Mouse (Mus musculus): Measurements from ENCODE around the gene Opcml.
A peak's percentile ranks its signal among the peaks of the same experiment; 100 is the strongest.

Gene Opcml

DNA sequence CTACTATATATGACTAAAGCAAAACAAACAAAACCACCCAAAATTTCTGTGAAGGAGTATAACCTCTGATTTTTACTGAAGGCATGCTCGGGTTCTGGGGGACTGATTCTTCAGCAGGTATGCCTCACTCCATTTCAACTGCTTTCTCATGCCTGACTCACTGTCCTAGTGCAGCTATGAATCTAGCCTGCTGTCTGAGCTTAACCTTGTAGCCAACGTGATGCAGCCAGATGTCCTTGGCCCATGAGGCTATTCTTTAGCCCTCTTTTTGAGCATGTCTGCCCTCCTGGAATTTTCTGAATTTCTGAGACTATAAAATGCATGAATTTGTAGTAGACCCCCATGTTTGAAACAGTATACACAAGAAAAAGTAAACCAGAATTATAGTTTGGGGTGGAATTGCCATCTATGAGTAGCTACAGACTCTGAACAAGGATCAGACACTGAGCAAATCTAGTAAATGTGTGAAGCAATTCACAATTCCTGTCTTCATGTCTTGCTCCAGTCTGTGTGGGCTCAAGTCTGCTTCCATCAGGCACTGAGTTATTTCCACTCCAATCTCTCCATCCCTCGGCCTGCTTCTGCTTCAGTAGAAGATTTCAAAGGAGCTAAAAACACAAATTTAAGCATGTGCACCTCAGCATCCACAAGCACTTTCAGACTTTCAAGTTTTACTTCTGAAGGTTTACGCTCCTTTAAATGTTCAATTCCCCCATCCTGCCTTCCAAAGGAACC is 528.6 kb downstream of the Opcml start:
- no peak for DNase-seq (ENCODE audit: low spot score in 2 of 2)

DNA sequence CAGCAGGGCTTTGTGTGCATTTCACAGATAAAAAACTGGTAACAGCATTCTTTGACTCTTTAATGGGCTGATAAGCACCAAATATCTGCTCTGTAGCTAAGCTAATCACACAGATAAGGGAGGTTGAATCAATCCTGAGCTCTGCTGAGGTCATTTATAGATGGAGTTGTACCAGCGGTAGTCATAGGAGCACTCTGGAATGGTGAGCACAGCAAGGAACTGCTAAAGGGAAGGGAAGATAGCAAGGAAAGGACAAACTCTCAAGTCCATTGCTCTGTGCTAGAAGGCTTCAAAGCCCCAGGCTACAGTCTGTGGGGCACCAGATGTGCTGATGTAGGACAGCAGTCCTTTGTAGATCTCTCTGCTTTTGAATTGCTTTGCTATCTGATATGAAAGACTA is 529.2 kb downstream of the Opcml start:
- DNase-seq (ENCODE audit: low spot score in 2 of 2), result no peak

DNA sequence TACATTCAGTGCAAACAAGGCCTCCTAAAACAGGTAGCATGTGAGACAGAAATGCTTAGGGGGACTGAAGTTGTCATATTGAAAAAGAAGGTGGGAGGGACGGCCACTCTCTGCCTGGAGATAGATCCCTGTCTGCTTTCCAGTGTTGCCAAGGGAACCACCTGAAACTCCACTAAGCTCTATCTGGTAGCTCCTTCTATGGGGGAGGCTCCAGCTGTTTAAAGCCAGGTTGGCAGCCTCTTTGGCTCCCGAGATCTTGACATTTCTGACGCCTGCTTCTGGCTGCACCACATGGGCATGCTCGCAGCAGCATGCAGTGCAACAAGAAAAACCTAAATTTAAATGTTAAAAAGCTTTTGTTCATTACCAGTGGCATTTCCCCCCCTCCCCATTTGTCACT is 537.4 kb downstream of the Opcml start:
- peak; percentile 30 to 52 for DNase-seq (ENCODE audit: low spot score in 2 of 2)

DNA sequence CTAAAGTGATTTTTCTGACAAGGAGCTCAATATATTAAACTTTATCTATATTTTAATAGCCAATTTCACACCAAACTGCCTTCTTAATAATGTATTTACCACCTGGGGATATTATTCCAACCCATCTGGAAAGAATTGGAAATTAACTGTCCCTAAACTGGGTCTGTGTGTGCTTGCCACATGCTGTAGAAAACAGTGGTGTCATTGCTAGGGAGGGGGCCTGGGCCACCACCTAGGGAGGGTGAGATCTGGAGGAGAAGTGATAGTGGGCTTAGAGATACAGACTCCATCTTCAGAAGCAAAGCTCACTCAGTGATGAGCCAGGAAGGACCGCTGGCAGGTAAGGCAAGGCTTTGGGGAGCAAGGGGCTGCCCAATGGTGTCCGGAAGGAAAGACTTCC is 537.9 kb downstream of the Opcml start:
- no peak for DNase-seq (ENCODE audit: low spot score in 2 of 2)

DNA sequence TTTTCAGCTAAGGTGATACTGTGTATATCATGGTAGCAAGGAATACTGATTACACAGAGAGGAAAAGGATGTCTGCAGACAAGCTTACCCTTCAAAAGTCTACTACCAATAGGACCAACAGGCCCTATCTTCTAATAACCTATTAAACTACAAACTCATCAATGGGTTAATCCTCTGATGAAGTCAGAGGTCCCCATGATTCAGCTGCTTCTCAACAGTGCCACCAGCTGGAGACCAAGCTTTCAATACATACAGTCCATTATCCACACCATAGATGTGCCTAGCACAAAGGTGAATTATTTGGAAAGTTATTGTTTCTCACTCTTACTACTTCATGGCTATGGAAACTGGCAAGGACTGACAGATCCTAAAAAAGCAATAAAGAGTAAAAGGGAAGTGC is 538.9 kb downstream of the Opcml start:
- DNase-seq (ENCODE audit: low spot score in 2 of 2), result no peak

DNA sequence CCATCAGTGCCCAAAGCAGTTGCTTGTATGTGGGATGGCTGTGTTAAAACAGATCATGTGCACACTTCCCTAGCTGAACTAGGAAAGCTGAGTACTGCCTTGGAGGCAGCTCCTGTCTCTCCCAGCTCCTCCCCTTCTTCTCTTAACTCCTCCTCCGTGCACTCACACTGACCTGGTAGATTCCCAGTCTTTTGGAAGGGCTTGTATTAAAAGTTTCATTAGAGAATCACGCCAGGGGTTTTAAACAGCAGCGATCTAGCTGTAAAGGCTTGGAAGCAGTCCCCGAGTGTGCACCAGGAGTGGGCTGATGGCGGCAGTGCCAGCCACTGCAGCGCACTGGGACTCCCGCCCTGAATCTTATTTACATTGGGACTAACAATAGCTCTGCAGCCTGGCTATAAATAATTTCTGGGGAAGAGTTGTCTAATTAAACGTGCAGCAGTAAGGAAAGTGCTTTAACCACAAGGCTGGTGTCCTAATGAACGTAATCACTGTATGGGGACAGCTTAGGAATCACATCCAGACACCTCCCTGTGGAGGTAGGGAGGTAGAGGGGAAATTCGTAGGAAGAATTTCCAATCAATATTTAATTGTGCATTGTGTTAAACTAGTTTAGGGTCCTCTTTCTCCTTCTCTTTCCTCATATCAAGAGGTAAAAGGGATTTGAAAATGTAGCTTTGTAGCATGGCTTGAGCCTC is 546.1 kb downstream of the Opcml start:
- peak; percentile 74 to 84 for DNase-seq (ENCODE audit: low spot score in 2 of 2)

DNA sequence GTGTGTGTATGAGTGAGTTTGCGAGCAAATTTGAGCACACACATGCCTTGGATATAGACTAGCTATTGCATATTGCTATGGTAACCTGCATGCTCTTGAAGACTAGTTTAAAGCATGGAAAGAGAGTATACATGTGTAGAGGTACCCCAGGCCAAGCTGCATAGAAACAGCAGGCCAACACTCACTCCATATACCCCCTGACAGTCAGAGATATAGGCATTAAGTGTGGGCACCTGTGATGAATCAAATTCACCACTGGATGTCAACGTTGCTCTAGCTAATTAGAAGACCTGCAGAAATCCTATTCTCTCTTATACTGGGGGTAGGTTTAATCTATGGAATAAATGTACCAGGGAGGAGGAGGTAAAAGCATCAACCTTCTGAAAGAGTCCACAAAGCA is 547.3 kb downstream of the Opcml start:
- no peak for DNase-seq (ENCODE audit: low spot score in 2 of 2)

DNA sequence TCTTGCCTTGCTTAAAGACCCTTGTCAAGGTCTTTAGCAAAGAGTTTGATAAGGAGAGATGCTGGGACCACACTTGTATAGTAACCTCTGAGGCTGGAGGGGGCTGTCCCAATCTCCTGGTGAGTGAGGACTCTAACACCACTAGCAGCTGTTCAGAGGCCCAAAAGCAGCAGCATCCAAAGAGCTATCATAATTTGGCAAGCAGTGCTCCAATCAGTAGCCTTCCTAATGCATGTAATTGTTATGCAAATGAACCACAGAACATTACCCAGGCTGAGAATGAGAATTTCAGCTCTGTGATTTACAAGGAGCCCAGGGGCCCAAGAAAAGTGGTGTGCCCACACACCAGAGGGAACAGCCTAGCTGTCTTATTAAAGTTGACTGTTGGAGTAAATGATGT is 564.4 kb downstream of the Opcml start:
- no peak for DNase-seq (ENCODE audit: low spot score in 2 of 2)

DNA sequence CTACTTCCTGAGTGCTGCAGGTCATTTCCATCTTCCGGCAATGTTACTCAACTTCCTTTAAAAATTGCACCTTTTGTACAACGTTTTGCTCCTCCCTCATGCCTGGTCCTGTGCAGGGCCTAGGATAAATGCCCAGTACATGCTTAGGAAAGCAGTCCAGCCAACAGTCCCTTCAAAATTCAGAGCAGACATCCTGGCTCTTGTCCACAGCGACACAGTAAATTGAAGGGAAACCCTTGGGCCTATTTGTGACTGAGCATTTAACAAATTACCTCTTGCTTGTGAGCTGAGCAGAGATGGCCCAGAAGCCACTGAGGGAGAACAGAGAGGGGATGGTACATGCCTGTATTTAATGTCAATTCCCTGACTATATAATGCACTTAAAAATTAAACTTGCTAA is 567.4 kb downstream of the Opcml start:
- DNase-seq (ENCODE audit: low spot score in 2 of 2), result no peak

DNA sequence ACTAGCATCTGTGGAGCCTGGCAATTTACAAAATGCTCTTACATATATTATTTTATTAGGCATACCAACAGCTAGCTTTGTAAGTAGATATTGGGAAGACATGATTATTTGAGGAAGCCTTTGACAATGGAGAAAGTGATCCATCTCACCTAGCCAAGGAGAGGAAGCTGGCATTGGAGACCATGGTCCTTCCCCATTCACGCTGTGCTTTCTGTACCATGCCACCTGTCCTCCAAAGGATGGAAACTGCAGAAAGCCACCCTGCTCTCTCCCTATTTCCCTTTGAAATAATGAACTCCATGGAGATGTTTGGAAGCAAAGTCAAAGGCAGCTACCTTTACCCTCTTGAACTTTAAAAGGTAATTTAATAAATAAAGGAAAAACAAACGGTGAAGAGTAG is 570.1 kb downstream of the Opcml start:
- DNase-seq (ENCODE audit: low spot score in 2 of 2), result no peak

DNA sequence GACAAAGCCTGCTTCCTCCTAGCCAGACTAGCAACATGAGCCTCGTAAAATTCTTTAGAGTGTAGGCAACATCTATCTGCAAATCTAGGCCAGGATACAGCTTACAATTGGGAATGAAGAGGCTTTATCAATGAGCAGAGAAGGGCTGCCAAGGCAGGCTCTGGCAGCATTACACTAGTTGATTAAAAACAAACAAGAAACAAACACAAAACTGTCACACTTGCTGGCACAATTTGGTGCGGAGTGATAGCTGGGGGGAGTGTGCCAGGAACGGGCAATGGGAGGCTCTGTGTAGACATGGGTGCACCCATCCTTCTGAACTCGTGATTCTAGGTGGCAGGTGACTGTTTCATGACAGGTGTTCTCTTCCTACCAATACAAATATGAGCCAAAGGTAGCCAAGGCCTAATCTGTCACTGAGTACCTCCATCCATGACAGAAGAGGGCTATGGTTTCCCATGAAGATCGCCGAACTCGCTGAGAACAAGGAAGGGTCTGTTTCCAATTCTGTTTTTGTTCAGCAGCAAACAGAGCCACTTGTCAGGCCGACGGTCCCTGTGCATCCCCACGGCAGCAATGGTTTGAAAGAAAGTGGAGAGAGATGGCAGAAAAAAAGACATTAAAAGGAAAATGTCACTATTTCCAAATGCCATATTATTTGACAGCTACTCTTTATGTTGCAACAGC is 574.0 kb downstream of the Opcml start:
- peak; percentile 52 to 58 for DNase-seq (ENCODE audit: low spot score in 2 of 2)

DNA sequence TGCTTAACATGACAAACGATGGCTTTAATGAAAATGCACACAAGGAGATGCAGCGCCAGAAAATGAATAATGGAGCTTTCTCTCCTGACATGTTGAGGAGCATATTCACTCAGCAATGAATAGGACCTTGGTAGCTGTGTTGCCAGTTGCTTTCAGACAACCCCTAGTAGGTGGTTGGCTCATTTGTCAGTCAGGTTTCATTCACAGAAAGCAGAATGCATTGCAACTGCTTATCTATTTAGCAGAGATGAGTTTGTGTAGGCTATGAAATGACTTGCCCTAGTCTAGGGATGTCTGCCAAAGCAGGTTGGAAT is 574.5 kb downstream of the Opcml start:
- DNase-seq (ENCODE audit: low spot score in 2 of 2), result no peak

DNA sequence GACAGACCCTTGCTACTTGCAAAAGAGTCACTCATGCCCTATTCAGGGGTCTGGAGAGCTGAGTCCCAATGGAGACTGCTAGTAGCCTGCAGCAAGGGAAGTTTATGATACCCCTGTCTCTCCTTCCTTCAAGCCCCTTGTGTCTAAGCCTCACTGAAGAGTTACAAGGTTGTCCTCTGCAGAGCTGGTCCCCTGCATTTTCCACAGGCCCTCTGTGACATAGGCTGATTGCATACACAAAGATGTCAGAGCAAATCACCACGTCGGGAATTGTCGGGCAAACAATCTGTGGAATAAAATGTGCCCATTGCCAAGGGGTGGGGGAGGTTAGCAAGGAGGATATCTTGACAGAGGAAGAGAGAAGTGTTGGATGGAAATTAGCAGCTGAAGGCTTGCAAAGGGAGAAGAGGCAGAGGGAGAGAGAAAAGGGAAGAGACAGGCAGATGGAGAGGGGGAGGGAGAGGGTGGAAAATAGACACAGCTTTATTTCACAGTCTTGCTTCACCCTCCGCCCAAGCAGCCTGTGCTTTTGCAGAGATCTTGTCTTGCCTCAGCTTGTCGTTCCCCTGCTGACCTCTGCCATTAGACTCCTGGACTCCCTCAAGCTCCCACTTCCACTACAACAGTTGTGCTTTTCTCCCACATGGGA is 596.1 kb downstream of the Opcml start:
- peak; percentile 66 to 87 for DNase-seq (ENCODE audit: low spot score in 2 of 2)

DNA sequence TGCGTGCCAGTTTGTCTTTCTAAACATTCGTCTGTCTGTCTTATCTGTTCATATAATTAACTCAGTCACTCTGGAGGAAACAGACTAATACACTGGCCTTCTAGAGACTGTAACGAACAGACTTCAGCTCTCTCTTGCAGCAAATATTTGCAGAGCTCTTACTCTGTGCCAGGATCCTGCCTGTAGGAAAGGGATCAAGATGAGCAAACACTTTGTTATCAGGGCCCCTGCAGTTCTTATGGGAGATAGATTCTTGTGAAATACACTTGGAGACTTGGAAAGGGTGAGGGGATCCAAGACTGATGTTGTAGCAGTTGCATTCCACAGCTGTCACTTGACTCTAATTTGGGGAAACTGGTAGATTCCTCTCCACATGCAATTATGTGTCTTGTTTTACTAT is 604.6 kb downstream of the Opcml start:
- DNase-seq (ENCODE audit: low spot score in 2 of 2), result peak in 1 of 2 experiments; percentile 11

DNA sequence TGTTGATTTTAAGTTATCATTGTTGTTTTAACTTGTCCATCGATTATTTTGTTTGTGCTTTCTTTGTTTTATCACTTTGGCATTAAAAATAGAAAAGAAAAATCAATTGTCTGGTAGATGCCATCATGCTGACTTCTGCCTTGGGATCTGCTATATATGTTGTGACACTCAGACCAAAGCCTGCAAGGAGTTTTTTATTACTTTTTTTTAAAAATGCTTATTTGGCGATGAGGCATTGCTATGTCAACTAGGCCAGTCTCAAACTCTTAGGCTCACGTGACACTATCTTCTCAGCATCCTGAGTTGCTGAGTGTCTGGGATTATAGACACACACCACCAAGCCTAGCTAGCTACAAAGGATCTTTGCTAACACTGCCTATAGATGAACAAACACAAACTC is 605.1 kb downstream of the Opcml start:
- peak in 1 of 2 experiments; percentile 15 for DNase-seq (ENCODE audit: low spot score in 2 of 2)

DNA sequence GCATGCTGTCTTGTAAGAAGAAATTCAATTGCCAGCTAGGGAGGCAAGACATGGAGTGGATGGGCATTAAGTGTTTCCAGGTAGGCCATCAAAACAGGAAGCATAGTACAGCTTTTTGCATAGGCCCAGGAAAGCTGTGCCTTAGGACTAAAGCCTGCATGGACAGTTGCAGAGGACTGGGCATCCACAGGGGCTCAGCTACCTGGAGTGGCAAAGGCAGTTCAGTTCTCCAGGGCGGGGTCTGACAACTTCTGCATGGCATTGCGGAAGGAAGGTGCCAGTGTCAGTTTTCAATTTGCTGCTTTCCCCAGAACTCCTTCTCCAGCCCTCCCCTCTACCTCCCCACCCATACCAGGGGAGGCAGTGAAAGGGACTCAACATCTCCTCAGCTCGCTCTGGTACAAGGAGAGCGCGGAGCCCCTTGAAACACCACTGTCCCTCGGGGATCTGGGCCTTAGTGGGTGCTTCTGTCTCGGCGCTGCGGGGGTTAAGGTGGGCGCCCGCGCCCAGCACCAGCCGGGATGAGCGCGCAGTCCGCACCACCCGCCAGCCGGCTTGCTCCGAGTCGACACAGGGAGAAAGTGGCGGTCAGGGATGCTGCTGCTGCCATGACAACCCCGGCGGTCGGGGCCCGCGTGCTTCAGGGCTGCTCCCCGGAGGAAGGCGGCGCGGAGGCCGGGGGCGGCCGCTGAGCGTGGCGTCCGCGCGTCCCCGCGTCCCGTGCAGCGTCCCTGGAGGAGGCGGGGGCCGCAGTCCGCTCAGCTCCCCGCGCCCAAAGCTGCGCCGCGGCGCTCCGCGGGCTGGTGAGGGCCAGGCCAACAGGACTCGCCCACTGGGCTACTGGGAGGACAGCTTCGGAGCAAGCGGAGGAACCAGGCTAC is 612.4 kb downstream of the Opcml start:
- DNase-seq (ENCODE audit: low spot score in 2 of 2), result peak; percentile 78 to 82

DNA sequence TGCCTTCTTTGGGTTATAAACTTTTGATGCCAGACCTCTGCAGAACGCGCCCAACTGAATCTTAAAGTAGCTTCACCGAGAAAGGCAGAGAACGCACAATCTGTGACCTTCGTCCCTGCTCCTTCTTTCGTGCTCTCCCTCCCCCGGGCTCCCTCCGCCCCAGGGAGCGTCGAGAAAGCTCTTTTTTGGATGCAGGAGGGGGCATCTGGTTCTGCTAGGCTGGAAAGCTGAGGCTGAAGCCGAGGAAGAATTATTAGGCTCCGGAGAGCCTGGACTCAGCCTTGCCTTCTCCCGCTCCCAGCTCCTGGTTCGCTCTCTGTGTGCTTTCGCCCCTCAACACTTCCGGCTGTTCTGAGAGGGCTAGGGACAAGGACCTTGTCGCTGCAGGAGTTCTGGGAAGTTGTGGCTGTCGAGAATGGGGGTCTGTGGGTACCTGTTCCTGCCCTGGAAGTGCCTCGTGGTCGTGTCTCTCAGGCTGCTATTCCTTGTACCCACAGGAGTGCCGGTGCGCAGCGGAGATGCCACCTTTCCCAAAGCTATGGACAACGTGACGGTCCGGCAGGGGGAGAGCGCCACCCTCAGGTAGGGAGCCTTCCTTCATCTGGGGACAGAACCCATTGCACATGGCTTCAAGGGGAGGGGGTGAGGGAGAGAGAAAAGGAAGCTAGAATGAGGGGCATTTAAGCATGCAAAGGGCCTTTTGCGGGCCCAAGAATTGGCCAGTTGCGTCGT is 613.4 kb downstream of the Opcml start:
- peak; percentile 86 to 90 for DNase-seq (ENCODE audit: low spot score in 2 of 2)

DNA sequence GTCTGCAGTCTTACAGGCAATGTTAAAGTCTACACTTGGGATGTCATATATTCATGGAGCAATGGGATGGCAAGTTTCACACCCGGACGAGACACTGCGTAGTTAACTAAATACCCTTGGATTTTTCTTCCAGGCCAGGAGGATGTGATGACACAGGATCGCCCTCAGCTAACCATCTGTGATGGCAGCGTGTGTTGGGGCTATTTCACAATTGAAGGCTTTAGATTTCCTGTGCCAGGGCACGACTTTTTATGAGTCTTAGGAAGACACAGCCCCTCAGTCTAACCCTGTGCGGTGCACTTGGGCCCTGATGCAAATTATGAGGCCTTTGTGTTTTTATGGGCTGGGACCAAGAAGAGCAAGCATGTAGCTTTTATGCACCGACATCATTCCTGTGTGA is 614.0 kb downstream of the Opcml start:
- no peak for DNase-seq (ENCODE audit: low spot score in 2 of 2)

DNA sequence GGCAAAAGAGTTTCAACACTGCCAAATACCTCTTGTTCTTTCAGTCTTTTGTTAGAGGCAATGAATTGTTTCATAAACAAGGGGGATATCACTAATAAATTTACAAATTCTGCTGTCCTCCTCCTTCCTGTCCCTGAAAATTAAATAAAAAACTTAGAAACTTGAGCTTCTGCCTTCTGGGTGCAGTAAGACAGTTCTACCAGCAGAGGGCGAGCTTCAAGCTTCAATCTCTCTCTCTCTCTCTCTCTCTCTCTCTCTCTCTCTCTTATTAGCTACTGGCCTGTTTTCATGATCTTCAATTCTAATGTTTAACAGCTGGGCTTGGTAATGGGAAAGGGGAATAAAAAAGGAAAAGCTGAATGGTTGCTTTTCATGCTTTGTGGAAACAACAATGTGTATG is 615.2 kb downstream of the Opcml start:
- peak; percentile 53 to 69 for DNase-seq (ENCODE audit: low spot score in 2 of 2)

DNA sequence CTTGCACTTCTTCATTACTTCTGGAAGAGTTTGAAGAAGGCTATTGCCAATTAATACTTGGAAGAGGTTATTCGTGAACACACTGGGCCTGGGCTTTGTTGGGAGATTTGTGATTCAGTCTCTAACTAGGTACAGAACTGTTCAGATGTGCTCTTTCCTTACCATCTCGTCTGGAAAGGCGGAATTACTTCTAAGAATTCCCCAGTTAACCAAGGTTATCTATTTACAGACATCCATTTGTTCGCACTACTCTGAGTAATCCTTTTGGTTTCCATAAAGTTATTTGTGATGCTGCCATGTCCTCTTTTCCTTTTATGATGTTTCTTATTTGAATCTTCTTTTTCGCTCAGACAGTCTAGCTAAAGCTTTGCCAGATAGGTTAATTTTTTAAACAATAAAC is 630.2 kb downstream of the Opcml start:
- peak in 1 of 2 experiments; percentile 16 for DNase-seq (ENCODE audit: low spot score in 2 of 2)

DNA sequence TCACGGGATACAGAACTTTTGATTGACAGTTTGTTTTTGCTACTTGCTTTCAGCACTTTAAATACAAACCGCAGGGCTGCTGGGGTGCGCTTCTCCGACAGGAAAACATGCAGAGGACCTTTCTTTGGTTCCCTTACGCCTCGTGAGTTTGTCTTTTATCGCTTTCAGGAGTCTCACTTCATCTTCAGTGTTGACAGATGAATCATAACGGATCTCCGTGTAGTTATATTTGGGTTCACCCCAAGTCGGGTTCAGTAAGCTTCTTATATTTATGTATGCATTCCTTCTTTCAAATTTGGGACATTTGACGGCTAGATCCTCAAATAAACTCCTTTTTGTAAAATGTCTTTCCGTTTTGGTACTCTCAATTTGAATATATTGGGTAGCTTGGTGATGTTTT is 632.8 kb downstream of the Opcml start:
- peak in 1 of 2 experiments; percentile 44 for DNase-seq (ENCODE audit: low spot score in 2 of 2)

Data from right cerebral cortex, postnatal 10 days (tissue).